Mouse (Mus musculus): ENCODE results near the gene Tnfaip2. TPM values are rescaled to one million over a fixed set of nuclear protein-coding genes. Genes with fewer than 3 reads are reported as not detected.

The Tnfaip2 gene
- total RNA-seq, 1 experiment = 4.1 TPM

- DNase-seq (ENCODE audit: low read depth, low spot score) = no peak
- H3K27ac ChIP-seq (ENCODE audit: insufficient read depth, low read depth, low read length, poor library complexity, severe bottlenecking) = no peak overlapping the region
- H3K9ac ChIP-seq (ENCODE audit: insufficient read depth, low read depth, low read length, poor library complexity, severe bottlenecking) = no peak overlapping the region
- TF ChIP-seq MAFK (IDR thresholded peaks at IDR 0.05; ENCODE audit: insufficient read depth, low read depth, low read length) (no peak), CHD2 (IDR thresholded peaks at IDR 0.05; ENCODE audit: low read depth, low read length) (no peak), ZC3H11A (IDR thresholded peaks at IDR 0.05; ENCODE audit: borderline replicate concordance, low read depth, low read length) (no peak), ZNF384 (IDR thresholded peaks at IDR 0.05; ENCODE audit: low read depth, low read length) (no peak), HCFC1 (IDR thresholded peaks at IDR 0.05; ENCODE audit: borderline replicate concordance, insufficient read depth, low read length) (no peak)
- in situ Hi-C loops (cut with MboI; ENCODE audit: low sequenced_read_pairs in 2 of 2, unreplicated experiment in 2 of 2) = no loop called here
- peaks cover 0 to 28% of the 10 kb centered on the region in 2 experiments; a peak in 2 of 4 replicates for H3K4me1 ChIP-seq (ENCODE audit: control insufficient read depth in 2 of 2, insufficient read depth in 2 of 2, low read length in 2 of 2, poor library complexity in 1 of 2)
- H3K4me3 ChIP-seq (ENCODE audit: insufficient read depth in 1 of 2, low read depth in 1 of 2, low read length in 2 of 2, poor library complexity in 1 of 2, severe bottlenecking in 1 of 2) = no peak overlapping the region
- H3K36me3 ChIP-seq (ENCODE audit: control insufficient read depth, insufficient read depth, low read length, poor library complexity, severe bottlenecking) = no peaks in the 10 kb centered on the region
- no peaks in the 10 kb centered on the region for H3K9me3 ChIP-seq (ENCODE audit: control insufficient read depth, insufficient read depth, low read depth, low read length)
These were observed 9.4 kb upstream of the Tnfaip2 start for GRCm38 (mm10) chr12:111432751-111433331.

GRCm38 (mm10) chr12:111434164-111434744, 8.0 kb upstream of the Tnfaip2 start:
- no peaks in the 10 kb centered on the region for H3K36me3 ChIP-seq (ENCODE audit: control insufficient read depth, insufficient read depth, low read length, poor library complexity, severe bottlenecking)
- DNase-seq (ENCODE audit: low read depth, low spot score) = no peak
- TF ChIP-seq MAFK (IDR thresholded peaks at IDR 0.05; ENCODE audit: insufficient read depth, low read depth, low read length) = no peak
- no peak for TF ChIP-seq CHD2 (IDR thresholded peaks at IDR 0.05; ENCODE audit: low read depth, low read length)
- TF ChIP-seq ZNF384 (IDR thresholded peaks at IDR 0.05; ENCODE audit: low read depth, low read length) = no peak
- H3K9ac ChIP-seq (ENCODE audit: insufficient read depth, low read depth, low read length, poor library complexity, severe bottlenecking) = no peak overlapping the region
- no peak overlapping the region for H3K4me3 ChIP-seq (ENCODE audit: insufficient read depth in 1 of 2, low read depth in 1 of 2, low read length in 2 of 2, poor library complexity in 1 of 2, severe bottlenecking in 1 of 2)
- H3K9me3 ChIP-seq (ENCODE audit: control insufficient read depth, insufficient read depth, low read depth, low read length) = no peaks in the 10 kb centered on the region
- H3K4me1 ChIP-seq (ENCODE audit: control insufficient read depth in 2 of 2, insufficient read depth in 2 of 2, low read length in 2 of 2, poor library complexity in 1 of 2) = peaks cover 0 to 25% of the 10 kb centered on the region in 2 experiments; a peak in 2 of 4 replicates
- in situ Hi-C loops (cut with MboI; ENCODE audit: low sequenced_read_pairs in 2 of 2, unreplicated experiment in 2 of 2) = no loop called here
- no peak overlapping the region for H3K27ac ChIP-seq (ENCODE audit: insufficient read depth, low read depth, low read length, poor library complexity, severe bottlenecking)

GRCm38 (mm10) chr12:111434745-111435327, 7.4 kb upstream of the Tnfaip2 start:
- no peak for DNase-seq (ENCODE audit: low read depth, low spot score)
- Histone ChIP-seq H3K9me3 (ENCODE audit: control insufficient read depth, insufficient read depth, low read depth, low read length) (no peaks in the 10 kb centered on the region), H3K4me1 (ENCODE audit: control insufficient read depth in 2 of 2, insufficient read depth in 2 of 2, low read length in 2 of 2, poor library complexity in 1 of 2) (peaks cover 0 to 22% of the 10 kb centered on the region in 2 experiments; a peak in 2 of 4 replicates), H3K4me3 (ENCODE audit: insufficient read depth in 1 of 2, low read depth in 1 of 2, low read length in 2 of 2, poor library complexity in 1 of 2, severe bottlenecking in 1 of 2) (no peak overlapping the region), H3K9ac (ENCODE audit: insufficient read depth, low read depth, low read length, poor library complexity, severe bottlenecking) (no peak overlapping the region), H3K27ac (ENCODE audit: insufficient read depth, low read depth, low read length, poor library complexity, severe bottlenecking) (no peak overlapping the region), H3K36me3 (ENCODE audit: control insufficient read depth, insufficient read depth, low read length, poor library complexity, severe bottlenecking) (no peaks in the 10 kb centered on the region)
- TF ChIP-seq ZNF384 (IDR thresholded peaks at IDR 0.05; ENCODE audit: low read depth, low read length) (no peak), ZC3H11A (IDR thresholded peaks at IDR 0.05; ENCODE audit: borderline replicate concordance, low read depth, low read length) (no peak), MAFK (IDR thresholded peaks at IDR 0.05; ENCODE audit: insufficient read depth, low read depth, low read length) (no peak), HCFC1 (IDR thresholded peaks at IDR 0.05; ENCODE audit: borderline replicate concordance, insufficient read depth, low read length) (no peak), CHD2 (IDR thresholded peaks at IDR 0.05; ENCODE audit: low read depth, low read length) (no peak)
- in situ Hi-C loops (cut with MboI; ENCODE audit: low sequenced_read_pairs in 2 of 2, unreplicated experiment in 2 of 2) = no loop called here

GRCm38 (mm10) chr12:111436170-111436569, 6.1 kb upstream of the Tnfaip2 start:
- Histone ChIP-seq H3K9ac (ENCODE audit: insufficient read depth, low read depth, low read length, poor library complexity, severe bottlenecking) (no peak overlapping the region), H3K9me3 (ENCODE audit: control insufficient read depth, insufficient read depth, low read depth, low read length) (no peaks in the 10 kb centered on the region)

More at GRCm38 (mm10) chr12:111436170-111436569, 6.1 kb upstream of the Tnfaip2 start:
- H3K36me3 ChIP-seq (ENCODE audit: control insufficient read depth, insufficient read depth, low read length, poor library complexity, severe bottlenecking) = no peaks in the 10 kb centered on the region
- no peak for DNase-seq (ENCODE audit: low read depth, low spot score)
- no peak overlapping the region for H3K27ac ChIP-seq (ENCODE audit: insufficient read depth, low read depth, low read length, poor library complexity, severe bottlenecking)
- in situ Hi-C loops (cut with MboI; ENCODE audit: low sequenced_read_pairs in 2 of 2, unreplicated experiment in 2 of 2) = no loop called here
- no peak overlapping the region for H3K4me3 ChIP-seq (ENCODE audit: insufficient read depth in 1 of 2, low read depth in 1 of 2, low read length in 2 of 2, poor library complexity in 1 of 2, severe bottlenecking in 1 of 2)
- no peak for TF ChIP-seq MAFK (IDR thresholded peaks at IDR 0.05; ENCODE audit: insufficient read depth, low read depth, low read length)
- TF ChIP-seq CHD2 (IDR thresholded peaks at IDR 0.05; ENCODE audit: low read depth, low read length) = no peak
- no peak for TF ChIP-seq HCFC1 (IDR thresholded peaks at IDR 0.05; ENCODE audit: borderline replicate concordance, insufficient read depth, low read length)
- TF ChIP-seq ZC3H11A (IDR thresholded peaks at IDR 0.05; ENCODE audit: borderline replicate concordance, low read depth, low read length) = no peak
- TF ChIP-seq ZNF384 (IDR thresholded peaks at IDR 0.05; ENCODE audit: low read depth, low read length) = no peak
- H3K4me1 ChIP-seq (ENCODE audit: control insufficient read depth in 2 of 2, insufficient read depth in 2 of 2, low read length in 2 of 2, poor library complexity in 1 of 2) = peaks cover 0 to 13% of the 10 kb centered on the region in 2 experiments; a peak in 2 of 4 replicates

Measured in ES-E14 (cell line).